Mouse (Mus musculus): ENCODE results near the gene Ror1. TPM values are rescaled to one million over a fixed set of nuclear protein-coding genes. Genes with fewer than 3 reads are reported as not detected.

The Ror1 gene
- total and polyA plus RNA-seq, 3 experiments = 0.05 TPM; not detected in 2

DNA sequence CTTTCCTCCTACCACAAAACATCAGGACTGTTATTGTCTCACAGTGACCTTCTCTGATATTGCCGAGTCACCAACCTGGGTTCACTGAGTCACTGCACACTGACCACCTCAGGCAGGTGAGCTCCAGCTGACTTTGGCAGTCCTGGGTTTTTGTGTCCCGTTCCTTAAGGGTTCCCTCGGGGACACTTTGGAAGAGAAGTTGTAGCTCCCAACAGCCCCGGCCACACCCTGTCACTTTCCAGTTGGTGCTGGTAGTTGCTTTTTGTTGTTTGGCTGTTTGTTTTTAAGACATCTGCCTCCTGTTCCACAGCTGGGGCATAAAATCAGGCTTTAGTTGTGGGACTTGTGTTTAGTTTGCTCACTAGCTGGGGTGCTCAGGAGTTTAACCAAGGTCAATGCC, 39.1 kb upstream of the Ror1 start:
- H3K27me3 ChIP-seq (ENCODE audit: insufficient read depth, low read length) = peaks cover 3% of the 10 kb centered on the region; the same call in 1 of the 2 replicates
- H3K4me1 ChIP-seq (ENCODE audit: insufficient read depth, low read depth, low read length) = peaks cover 25% of the 10 kb centered on the region
- no peak overlapping the region for H3K4me3 ChIP-seq (ENCODE audit: low read depth, low read length)
- DNase-seq (ENCODE audit: low spot score) (no peak), ATAC-seq (ENCODE audit: extremely low read depth, insufficient number of reproducible peaks, low FRiP score, poor library complexity, severe bottlenecking) (no peak)
- TF ChIP-seq GATA1 (IDR thresholded peaks at IDR 0.05; ENCODE audit: borderline replicate concordance, low read length) = no peak
- no peak for TF ChIP-seq GATA2 (IDR thresholded peaks at IDR 0.05; ENCODE audit: borderline replicate concordance, low read depth, low read length)
- TF ChIP-seq TAL1 (conservative IDR thresholded peaks at IDR 0.05; ENCODE audit: low read depth, low read length) = no peak
- TF ChIP-seq CTCF (IDR thresholded peaks at IDR 0.05; ENCODE audit: low read depth, low read length) = no peak
- TF ChIP-seq POLR2AphosphoS5 (IDR thresholded peaks at IDR 0.05; ENCODE audit: insufficient replicate concordance, low read depth, low read length) = no peak
- no peaks in the 10 kb centered on the region for H3K9me3 ChIP-seq (replicated peaks)
- no peaks in the 10 kb centered on the region for H3K36me3 ChIP-seq (replicated peaks)

DNA sequence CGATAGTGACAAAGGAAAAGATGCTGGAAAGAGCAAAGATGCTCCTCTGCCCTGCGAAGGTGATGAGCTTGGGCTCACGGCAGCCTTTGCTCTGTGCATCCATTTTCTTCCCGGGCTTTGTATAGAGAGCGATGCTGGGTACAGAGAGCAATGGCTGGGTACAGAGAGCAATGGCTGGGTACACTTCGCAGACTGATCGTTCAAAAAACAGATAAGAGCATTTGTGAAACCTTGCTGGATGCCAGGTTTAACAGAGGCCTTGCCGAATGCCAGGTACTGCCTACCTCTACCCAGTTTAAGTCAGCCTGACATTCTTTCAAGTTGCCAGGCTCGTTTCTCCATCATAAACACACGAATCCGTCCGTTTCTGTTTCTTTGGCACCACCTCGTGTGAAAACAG, 38.2 kb upstream of the Ror1 start:
- ATAC-seq (ENCODE audit: extremely low read depth, insufficient number of reproducible peaks, low FRiP score, poor library complexity, severe bottlenecking) (no peak), DNase-seq (ENCODE audit: low spot score) (no peak)
- TF ChIP-seq TAL1 (conservative IDR thresholded peaks at IDR 0.05; ENCODE audit: low read depth, low read length) = no peak
- Histone ChIP-seq H3K4me1 (ENCODE audit: insufficient read depth, low read depth, low read length) (peaks cover 15% of the 10 kb centered on the region), H3K9me3 (replicated peaks) (no peaks in the 10 kb centered on the region), H3K4me3 (ENCODE audit: low read depth, low read length) (no peak overlapping the region), H3K36me3 (replicated peaks) (no peaks in the 10 kb centered on the region), H3K27me3 (ENCODE audit: insufficient read depth, low read length) (peaks cover 3% of the 10 kb centered on the region; the same call in 1 of the 2 replicates)

DNA sequence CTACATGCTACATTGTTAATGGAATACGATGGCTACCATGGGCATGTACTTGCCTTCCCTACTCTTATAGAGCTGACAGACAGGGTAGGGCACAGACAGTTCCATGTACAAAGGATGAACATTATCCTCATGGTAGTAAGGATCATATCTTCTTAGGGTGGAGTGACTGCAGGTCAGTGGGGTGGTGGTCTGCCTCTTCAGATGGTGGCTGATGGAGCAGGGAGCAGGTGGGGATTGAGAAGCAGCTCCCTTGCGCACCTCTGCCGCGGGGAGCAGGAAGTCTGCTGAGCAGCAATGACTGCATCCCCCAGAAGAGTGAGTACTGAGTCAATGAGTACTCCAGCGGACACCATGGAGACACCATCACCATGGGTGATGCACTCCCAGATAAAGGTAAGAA, 37.0 kb upstream of the Ror1 start:
- ATAC-seq (ENCODE audit: extremely low read depth, insufficient number of reproducible peaks, low FRiP score, poor library complexity, severe bottlenecking) = no peak
- Histone ChIP-seq H3K9me3 (replicated peaks) (no peaks in the 10 kb centered on the region), H3K4me1 (ENCODE audit: insufficient read depth, low read depth, low read length) (peaks cover 12% of the 10 kb centered on the region), H3K27me3 (ENCODE audit: insufficient read depth, low read length) (peaks cover 3% of the 10 kb centered on the region; the same call in 1 of the 2 replicates), H3K4me3 (ENCODE audit: low read depth, low read length) (no peak overlapping the region), H3K36me3 (replicated peaks) (no peaks in the 10 kb centered on the region)
- DNase-seq (ENCODE audit: low spot score) = no peak
- TF ChIP-seq GATA2 (IDR thresholded peaks at IDR 0.05; ENCODE audit: borderline replicate concordance, low read depth, low read length) (no peak), CTCF (IDR thresholded peaks at IDR 0.05; ENCODE audit: low read depth, low read length) (no peak), POLR2AphosphoS5 (IDR thresholded peaks at IDR 0.05; ENCODE audit: insufficient replicate concordance, low read depth, low read length) (no peak), GATA1 (IDR thresholded peaks at IDR 0.05; ENCODE audit: borderline replicate concordance, low read length) (no peak), TAL1 (conservative IDR thresholded peaks at IDR 0.05; ENCODE audit: low read depth, low read length) (no peak)

DNA sequence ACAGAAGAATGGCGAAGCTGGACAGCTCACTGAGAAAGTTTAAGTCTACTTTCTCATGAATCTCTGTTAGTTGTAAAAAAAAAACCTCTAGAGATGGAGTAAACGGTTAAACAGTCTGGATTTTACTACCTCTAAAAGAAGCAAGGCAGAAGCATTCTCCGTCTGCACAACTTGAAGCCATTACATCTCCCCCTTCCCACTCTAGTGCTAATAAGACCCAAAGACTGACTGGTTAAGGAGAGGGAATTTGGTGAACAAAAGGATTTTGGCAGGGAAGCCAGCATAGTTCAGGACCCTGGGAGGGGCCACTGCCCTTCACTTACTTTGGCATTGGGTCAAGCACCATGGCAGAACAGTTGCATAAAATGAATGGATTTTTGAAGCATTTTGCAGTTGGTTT, 35.8 kb upstream of the Ror1 start:
- H3K36me3 ChIP-seq (replicated peaks) = no peaks in the 10 kb centered on the region
- peaks cover 3% of the 10 kb centered on the region; the same call in 1 of the 2 replicates for H3K27me3 ChIP-seq (ENCODE audit: insufficient read depth, low read length)
- ATAC-seq (ENCODE audit: extremely low read depth, insufficient number of reproducible peaks, low FRiP score, poor library complexity, severe bottlenecking) (no peak), DNase-seq (ENCODE audit: low spot score) (no peak)
- H3K4me3 ChIP-seq (ENCODE audit: low read depth, low read length) = no peak overlapping the region
- peaks cover 8% of the 10 kb centered on the region for H3K4me1 ChIP-seq (ENCODE audit: insufficient read depth, low read depth, low read length)
- no peaks in the 10 kb centered on the region for H3K9me3 ChIP-seq (replicated peaks)
- no peak for TF ChIP-seq CTCF (IDR thresholded peaks at IDR 0.05; ENCODE audit: low read depth, low read length)
- TF ChIP-seq POLR2AphosphoS5 (IDR thresholded peaks at IDR 0.05; ENCODE audit: insufficient replicate concordance, low read depth, low read length) = no peak
- no peak for TF ChIP-seq GATA2 (IDR thresholded peaks at IDR 0.05; ENCODE audit: borderline replicate concordance, low read depth, low read length)
- TF ChIP-seq TAL1 (conservative IDR thresholded peaks at IDR 0.05; ENCODE audit: low read depth, low read length) = no peak
- no peak for TF ChIP-seq GATA1 (IDR thresholded peaks at IDR 0.05; ENCODE audit: borderline replicate concordance, low read length)

DNA sequence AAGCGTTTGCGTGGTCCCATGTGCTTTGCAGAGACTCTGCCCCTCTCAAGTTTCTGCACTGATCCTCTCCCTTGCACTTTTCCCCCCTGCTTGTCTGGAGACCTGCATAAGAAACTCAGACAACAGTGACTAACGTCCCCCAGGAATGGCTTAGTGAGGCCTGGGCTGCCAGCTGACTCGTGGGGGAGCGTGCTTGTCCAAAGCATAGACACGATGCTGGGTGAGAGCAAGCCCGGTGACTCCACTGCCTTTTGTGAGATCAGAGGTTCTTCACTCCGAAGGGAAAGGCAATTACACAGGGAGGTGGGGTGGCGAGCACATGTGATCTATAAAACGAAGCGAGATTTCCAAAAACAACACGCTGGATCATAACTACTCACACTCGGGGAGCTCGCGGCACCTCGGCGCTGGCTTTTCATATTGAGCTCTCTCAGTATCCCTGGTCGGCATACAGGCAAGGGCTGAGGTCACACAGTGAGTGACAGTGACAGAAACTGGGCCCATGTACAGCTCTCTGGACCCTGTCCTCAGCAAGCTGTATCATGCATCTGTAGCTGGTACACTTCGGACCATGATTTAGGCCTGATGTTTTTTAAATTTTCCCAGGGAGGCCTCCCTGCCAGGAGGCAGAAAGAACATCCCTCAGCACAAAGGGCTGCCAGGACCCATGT, 34.1 kb upstream of the Ror1 start:
- H3K27me3 ChIP-seq (ENCODE audit: insufficient read depth, low read length) = peaks cover 6% of the 10 kb centered on the region; the same call in 1 of the 2 replicates
- DNase-seq (ENCODE audit: low spot score) = no peak
- no peak overlapping the region for H3K4me3 ChIP-seq (ENCODE audit: low read depth, low read length)
- no peak for ATAC-seq (ENCODE audit: extremely low read depth, insufficient number of reproducible peaks, low FRiP score, poor library complexity, severe bottlenecking)
- no peaks in the 10 kb centered on the region for H3K36me3 ChIP-seq (replicated peaks)
- no peaks in the 10 kb centered on the region for H3K9me3 ChIP-seq (replicated peaks)
- H3K4me1 ChIP-seq (ENCODE audit: insufficient read depth, low read depth, low read length) = no peaks in the 10 kb centered on the region
- TF ChIP-seq GATA2 (IDR thresholded peaks at IDR 0.05; ENCODE audit: borderline replicate concordance, low read depth, low read length) (no peak), GATA1 (IDR thresholded peaks at IDR 0.05; ENCODE audit: borderline replicate concordance, low read length) (no peak), POLR2AphosphoS5 (IDR thresholded peaks at IDR 0.05; ENCODE audit: insufficient replicate concordance, low read depth, low read length) (no peak)

DNA sequence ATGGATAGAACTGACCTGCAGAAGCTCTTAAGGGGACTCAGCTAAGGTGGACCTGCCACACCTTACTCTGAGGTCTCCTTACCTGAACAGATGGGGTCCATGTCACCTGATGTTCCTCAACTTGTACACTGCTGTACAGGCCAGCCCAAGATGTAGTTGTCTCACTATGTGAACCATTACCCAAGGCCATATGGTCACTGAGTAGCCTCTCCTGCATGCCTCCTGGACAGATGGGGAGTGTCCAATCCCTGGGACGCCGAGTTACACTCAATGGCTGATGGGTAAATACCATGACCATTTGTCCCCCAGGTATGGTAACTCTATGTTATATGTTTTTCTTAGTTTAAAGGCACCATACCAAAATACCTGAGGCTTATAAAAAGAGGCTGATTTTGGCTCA, 29.9 kb upstream of the Ror1 start:
- Histone ChIP-seq H3K36me3 (replicated peaks) (no peaks in the 10 kb centered on the region), H3K4me1 (ENCODE audit: insufficient read depth, low read depth, low read length) (no peaks in the 10 kb centered on the region), H3K27me3 (ENCODE audit: insufficient read depth, low read length) (peaks cover 3% of the 10 kb centered on the region), H3K4me3 (ENCODE audit: low read depth, low read length) (no peak overlapping the region), H3K9me3 (replicated peaks) (no peaks in the 10 kb centered on the region)
- TF ChIP-seq TAL1 (conservative IDR thresholded peaks at IDR 0.05; ENCODE audit: low read depth, low read length) (no peak), GATA2 (IDR thresholded peaks at IDR 0.05; ENCODE audit: borderline replicate concordance, low read depth, low read length) (no peak), POLR2AphosphoS5 (IDR thresholded peaks at IDR 0.05; ENCODE audit: insufficient replicate concordance, low read depth, low read length) (no peak), CTCF (IDR thresholded peaks at IDR 0.05; ENCODE audit: low read depth, low read length) (no peak), GATA1 (IDR thresholded peaks at IDR 0.05; ENCODE audit: borderline replicate concordance, low read length) (no peak)
- DNase-seq (ENCODE audit: low spot score) = no peak
- no peak for ATAC-seq (ENCODE audit: extremely low read depth, insufficient number of reproducible peaks, low FRiP score, poor library complexity, severe bottlenecking)
